Mouse (Mus musculus) thymus, adult 2 months (tissue): Measurements from ENCODE around the gene Uvssa. TPM values are rescaled to one million over a fixed set of nuclear protein-coding genes. Genes with fewer than 3 reads are reported as not detected.
"Not testable (repeated sequence)": the region's sequence is repeated elsewhere in the genome, so short reads cannot be mapped to it uniquely, and the experiment has no call there.

ENCODE experiments used
- DNase-seq: peaks from one replicate; pipeline ENCODE4 v3.0.0; 2021
- H3K27ac ChIP-seq: fragments of 200-500 bp; 2 replicates; pipeline ENCODE4 v1.5.1; 2012; ENCODE audit warnings: low read length, control low read depth; ENCODE audit not compliant: control insufficient read depth, insufficient read depth
- H3K27me3 ChIP-seq: fragments of 200-500 bp; 2 replicates; pipeline ENCODE4 v1.6.1; 2012; ENCODE audit warnings: mild to moderate bottlenecking, low read length, moderate library complexity, mixed read lengths; ENCODE audit not compliant: control insufficient read depth, insufficient read depth
- H3K36me3 ChIP-seq: fragments of 200-500 bp; 2 replicates; pipeline ENCODE4 v1.6.1; 2012; ENCODE audit warnings: mild to moderate bottlenecking, low read length, moderate library complexity; ENCODE audit not compliant: control insufficient read depth, insufficient read depth
- H3K4me1 ChIP-seq: fragments of 200-500 bp; replicated peaks from 2 replicates; pipeline ENCODE4 v1.6.1; 2012; ENCODE audit warnings: low read length; ENCODE audit not compliant: control insufficient read depth, insufficient read depth
- H3K4me3 ChIP-seq: fragments of 200-500 bp; 2 replicates; pipeline ENCODE4 v1.5.1; 2012; ENCODE audit warnings: mild to moderate bottlenecking, low read length, control low read depth, moderate library complexity; ENCODE audit not compliant: control insufficient read depth, insufficient read depth
- CTCF ChIP-seq: fragments of 200-500 bp; IDR thresholded peaks from 2 replicates; pipeline ENCODE4 v1.5.1; 2012; ENCODE audit warnings: mild to moderate bottlenecking, control low read depth, low read length, moderate library complexity, borderline replicate concordance; ENCODE audit not compliant: control insufficient read depth, poor library complexity, insufficient read depth; ENCODE audit errors: extremely low read depth
- POLR2A ChIP-seq: fragments of 200-500 bp; IDR thresholded peaks from 2 replicates; pipeline ENCODE4 v1.6.1; 2012; ENCODE audit warnings: mild to moderate bottlenecking, low read length, control low read depth, moderate library complexity; ENCODE audit not compliant: control insufficient read depth, poor library complexity, insufficient read depth; ENCODE audit errors: extremely low read depth
- WGBS: fragments of 180-500 bp; shearing (Covaris S2); methylation state at CpG from one replicate; pipeline ENCODE4 v1.1.7; 2018; 5-methylcytosine and 5-hydroxymethylcytosine counted together
- polyA plus RNA-seq: library from polyadenylated mRNA; depleted of rRNA; stranded (reverse); fragments of >200 nt; gene quantifications from 2 replicates; pipeline ENCODE4 v1.2.3, GENCODE M21; 2012; rRNA removed

Gene Uvssa
- polyA plus RNA-seq = 9.7 and 10.6 TPM in 2 replicates

DNA sequence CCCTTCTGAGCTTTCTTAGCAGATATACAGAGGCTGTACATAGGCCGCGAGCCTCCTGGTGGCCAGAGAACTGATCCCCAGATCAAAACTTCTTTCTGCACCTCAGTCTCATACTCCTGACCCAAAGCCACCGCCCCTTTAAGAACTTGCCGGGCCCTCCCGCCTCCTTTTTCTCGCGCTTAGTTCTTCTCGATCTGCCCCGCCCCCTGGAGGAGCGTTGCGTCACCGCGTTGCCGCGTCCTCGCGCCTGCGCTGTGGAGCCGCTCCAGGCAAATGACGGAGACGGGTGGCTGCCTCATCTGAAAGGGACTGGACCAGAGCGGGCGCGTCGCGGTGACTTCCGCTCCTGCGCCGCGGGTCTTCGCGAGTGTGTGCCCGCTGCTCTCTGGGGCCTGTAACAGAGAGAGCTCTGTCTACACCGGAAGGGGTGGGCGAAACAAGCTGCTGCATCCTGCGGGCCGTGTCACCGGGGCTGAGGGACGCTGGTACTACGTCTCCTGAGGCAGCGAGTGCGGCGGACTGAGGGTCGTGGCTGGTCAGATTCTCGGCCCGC lies at the start of gene Uvssa:
Uvssa (plus strand) TSS at position 248 of the 553 bp plus-strand sequence.
- Histone ChIP-seq H3K36me3 (no peaks in the 10 kb centered on the region; the same call in 1 of the 2 replicates), H3K4me1 (peaks cover 4% of the 10 kb centered on the region), H3K4me3 (peak within 1 kb of the TSS; percentile 67), H3K27ac (peak within 1 kb of the TSS; percentile 88), H3K27me3 (no peaks in the 10 kb centered on the region)
- TF ChIP-seq CTCF (0 out of 2 replicates have a peak, but pooled peaks have one; percentile 49), POLR2A (peak; percentile 89; the same call in 1 of the 2 replicates)
- under 1% methylated on average over 46 of the region's 46 CpGs for WGBS
- peak; percentile 99 for DNase-seq

DNA sequence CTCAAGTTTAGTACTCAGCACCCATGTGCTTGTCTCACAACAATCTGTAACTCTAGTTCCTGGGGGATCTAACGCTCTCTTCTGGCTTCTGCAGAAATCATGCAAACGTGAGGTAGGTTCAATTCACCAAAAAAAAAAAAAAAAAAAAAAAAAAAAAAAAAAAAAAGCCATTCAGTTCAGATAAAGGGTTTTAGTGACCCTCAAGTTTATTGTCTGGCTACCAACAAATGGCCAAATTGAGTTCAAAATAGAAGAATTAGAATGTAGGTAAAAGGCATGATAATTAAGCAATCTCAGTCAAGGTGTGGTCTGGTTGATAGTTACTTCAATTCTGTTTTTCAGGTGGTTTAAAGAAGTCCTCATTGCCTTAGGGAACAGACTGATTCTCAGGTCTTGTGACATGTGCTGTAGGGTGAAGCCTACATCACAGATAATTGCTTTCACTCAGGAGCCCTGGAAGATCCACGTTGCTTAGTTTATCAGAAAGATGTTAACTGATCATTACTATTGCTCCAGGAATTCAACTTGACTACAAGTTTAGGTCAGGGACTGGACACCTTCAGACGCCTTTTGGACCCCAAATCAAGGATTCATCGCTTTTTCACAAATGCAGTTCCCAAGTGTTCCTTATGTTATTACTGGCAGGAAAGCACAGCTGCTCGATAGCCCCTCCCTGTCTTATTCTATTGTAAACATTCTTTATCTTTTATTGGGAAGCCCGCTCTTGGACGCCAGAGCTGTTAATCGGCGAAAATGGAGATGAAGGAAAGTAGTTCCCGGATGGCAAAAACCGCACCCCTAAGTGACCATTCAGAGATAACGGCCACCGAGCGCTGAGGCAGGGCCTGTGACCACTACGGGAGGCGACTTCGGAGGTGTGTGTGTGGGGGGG lies 43.7 kb upstream of the Uvssa start:
- Histone ChIP-seq H3K4me3 (peak overlapping the region; percentile 74), H3K27me3 (no peaks in the 10 kb centered on the region), H3K27ac (no peak overlapping the region), H3K36me3 (no peaks in the 10 kb centered on the region), H3K4me1 (peaks cover 10% of the 10 kb centered on the region)
- WGBS = 26% methylated on average over 18 of the region's 18 CpGs
- DNase-seq = no peak
- no peak for TF ChIP-seq CTCF
- no peak for TF ChIP-seq POLR2A

DNA sequence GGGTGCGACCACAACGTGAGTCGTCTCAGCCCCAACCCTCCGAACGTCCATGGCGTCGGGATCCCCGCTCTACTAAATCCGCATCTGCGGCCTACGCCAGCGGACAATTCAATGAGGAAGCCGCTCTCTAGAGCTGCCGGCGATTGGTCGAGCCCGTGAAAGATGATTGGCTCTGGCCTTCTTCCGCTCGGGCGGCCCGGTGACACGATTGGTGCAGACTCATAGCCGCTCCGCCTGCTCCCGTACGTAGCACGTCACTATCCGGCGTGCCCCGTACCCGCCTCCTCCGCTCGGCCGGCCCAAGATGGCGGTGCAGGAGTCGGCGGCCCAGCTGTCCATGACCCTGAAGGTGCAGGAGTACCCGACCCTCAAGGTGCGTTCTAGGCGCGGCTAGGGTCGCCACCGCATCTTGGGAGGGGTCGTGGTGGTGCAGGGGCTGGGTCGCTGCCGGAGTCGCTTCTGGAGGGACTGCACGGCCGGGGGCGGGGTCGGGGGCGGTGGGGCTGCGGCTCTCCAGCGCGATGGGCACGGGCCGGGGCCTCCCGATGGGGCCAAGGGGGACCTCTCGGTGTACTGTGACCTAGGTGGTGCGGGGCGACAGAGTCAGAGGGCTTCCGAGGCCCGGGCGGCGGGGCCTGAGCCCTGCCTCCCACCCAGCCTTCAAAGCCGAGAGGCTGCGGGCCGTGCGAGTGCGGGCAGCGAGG lies 42.9 kb upstream of the Uvssa start, which contains the start of gene Maea:
Maea (plus strand) TSS at position 237 of the 704 bp plus-strand sequence.
- TF ChIP-seq POLR2A = peak; percentile 92
- peak; percentile 67; the same call in 1 of the 2 replicates for TF ChIP-seq CTCF
- Histone ChIP-seq H3K36me3 (no peaks in the 10 kb centered on the region), H3K4me1 (peaks cover 10% of the 10 kb centered on the region), H3K27ac (no peak within 1 kb of the TSS), H3K4me3 (peak within 1 kb of the TSS; percentile 76), H3K27me3 (no peaks in the 10 kb centered on the region)
- DNase-seq = peak; percentile 92
- under 1% methylated on average over 71 of the region's 71 CpGs for WGBS

GRCm38 (mm10) chr5:33335977-33336360 lies 42.4 kb upstream of the Uvssa start:
- peak; percentile 46 for DNase-seq
- TF ChIP-seq POLR2A = no peak
- TF ChIP-seq CTCF = no peak
- H3K27me3 ChIP-seq = no peaks in the 10 kb centered on the region
- H3K36me3 ChIP-seq = no peaks in the 10 kb centered on the region
- under 1% methylated on average over 31 of the region's 31 CpGs for WGBS
- H3K4me3 ChIP-seq = peak overlapping the region; percentile 76
- no peak overlapping the region for H3K27ac ChIP-seq
- H3K4me1 ChIP-seq = peaks cover 10% of the 10 kb centered on the region

DNA sequence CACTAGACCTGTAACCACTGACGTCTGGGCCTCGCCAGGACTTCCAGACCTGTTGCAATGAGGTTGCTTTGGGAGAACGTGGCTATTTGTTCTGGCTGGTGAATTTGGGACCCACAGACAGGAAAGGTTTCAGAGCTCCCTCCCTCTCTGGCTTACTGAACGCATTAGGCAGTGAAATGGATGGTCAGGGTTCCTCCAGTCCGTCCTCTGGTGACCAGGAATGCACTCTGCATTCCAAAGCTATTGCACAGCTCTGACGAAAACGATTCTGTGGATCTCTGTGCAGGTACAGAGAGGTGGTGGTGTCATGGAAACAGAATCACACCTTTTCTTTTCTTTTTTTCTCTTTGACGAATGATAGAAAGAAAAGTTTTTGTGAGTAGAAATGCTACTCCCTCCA lies 41.1 kb upstream of the Uvssa start:
- no peak overlapping the region for H3K27ac ChIP-seq
- no peak overlapping the region for H3K4me3 ChIP-seq
- DNase-seq = no peak
- no peaks in the 10 kb centered on the region for H3K36me3 ChIP-seq
- TF ChIP-seq POLR2A (no peak), CTCF (no peak)
- 88% methylated on average over 8 of the region's 8 CpGs for WGBS
- H3K4me1 ChIP-seq = peaks cover 10% of the 10 kb centered on the region
- no peaks in the 10 kb centered on the region for H3K27me3 ChIP-seq

GRCm38 (mm10) chr5:33341165-33341564 lies 37.2 kb upstream of the Uvssa start:
- no peak for DNase-seq
- Histone ChIP-seq H3K4me1 (peaks cover 8% of the 10 kb centered on the region), H3K27ac (no peak overlapping the region), H3K36me3 (no peaks in the 10 kb centered on the region), H3K4me3 (no peak overlapping the region), H3K27me3 (no peaks in the 10 kb centered on the region)
- TF ChIP-seq POLR2A (no peak), CTCF (no peak)
- 88% methylated on average over 6 of the region's 6 CpGs for WGBS

DNA sequence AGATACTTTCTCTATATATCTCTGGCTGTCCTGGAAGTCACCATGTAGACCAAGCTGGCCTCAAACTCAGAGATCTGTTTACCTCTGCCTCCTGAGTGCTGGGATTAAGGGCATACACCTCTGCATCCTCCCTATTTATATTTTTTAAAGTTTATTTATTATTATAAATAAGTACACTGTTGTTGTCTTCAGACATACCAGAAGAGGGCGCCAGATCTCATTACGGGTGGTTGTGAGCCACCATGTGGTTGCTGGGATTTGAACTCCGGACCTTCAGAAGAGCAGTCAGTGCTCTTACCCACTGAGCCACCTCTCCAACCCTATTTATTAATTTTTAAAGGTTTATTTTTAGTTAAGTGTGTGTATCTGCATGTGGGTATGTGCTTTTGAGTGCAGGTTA lies 36.1 kb upstream of the Uvssa start:
- not testable (repeated sequence) for H3K27ac ChIP-seq, H3K36me3 ChIP-seq, H3K4me1 ChIP-seq, DNase-seq, H3K4me3 ChIP-seq, H3K27me3 ChIP-seq
- 78% methylated on average over 3 of the region's 3 CpGs for WGBS
